In the genomic region with DNA sequence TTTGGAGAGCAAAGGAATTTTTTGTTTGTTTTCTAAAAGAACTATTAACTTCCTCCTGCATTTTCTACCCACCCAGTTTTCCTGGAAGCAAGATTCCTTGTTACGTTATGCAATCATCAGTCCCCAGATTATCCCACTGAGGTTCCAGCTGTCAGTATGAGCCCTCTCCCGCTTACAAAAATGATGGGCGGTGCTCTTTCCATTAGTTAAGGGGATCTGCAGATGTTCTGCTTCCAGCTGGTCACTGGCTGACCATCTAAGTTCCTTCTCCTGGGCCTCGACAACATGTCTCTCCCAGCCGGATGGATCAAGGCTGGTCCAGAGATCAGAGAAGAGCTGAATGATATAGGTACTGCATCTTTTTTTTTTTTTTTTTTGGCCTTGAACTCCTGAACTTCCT, we compare ENCODE assay signal across 14 mouse cellular contexts. TPM values are rescaled to one million over a fixed set of nuclear protein-coding genes. Genes with fewer than 3 reads are reported as not detected.
A peak's percentile ranks its signal among the peaks of the same experiment; 100 is the strongest.
DNase-seq lines count a peak whose midpoint lies in the region; ATAC-seq and TF ChIP-seq lines count a peak whose summit lies in the region.
"Had no signal": no experiment of that assay in that cellular context is flagged by ENCODE, and none has a peak within 500 bp of the region (broad histone marks: within the 10 kb centered on the region; RNA-seq: fewer than 3 reads in every experiment).

No protein-coding gene starts in this region.

- DNase-seq in intestine, embryonic 14.5 days (ENCODE audit: low spot score): no peak
- DNase-seq in gastrocnemius, postnatal 14 days: peak; percentile 59
- DNase-seq in heart, postnatal 4 days: peak; percentile 48
- DNase-seq in lung, postnatal 36 days: peak; percentile 58
- no peak for DNase-seq in adrenal gland, adult (ENCODE audit: inconsistent age in 2 of 2, low spot score in 1 of 2)
- DNase-seq: cerebellum, postnatal 36 days had no signal

- no peaks in the 10 kb centered on the region for H3K4me1 ChIP-seq in intestine, embryonic 14.5 days (replicated peaks; ENCODE audit: control insufficient read depth, insufficient read depth, low read length)
- no peaks in the 10 kb centered on the region; the same call in 1 of the 2 replicates for H3K4me1 ChIP-seq in intestine, postnatal 0 days (replicated peaks; ENCODE audit: control insufficient read depth, insufficient read depth, low read length)
- H3K4me1 ChIP-seq in forebrain, embryonic 15.5 days: no peaks in the 10 kb centered on the region
- H3K4me1 ChIP-seq: heart, embryonic 13.5 days had no signal

- H3K36me3 ChIP-seq in intestine, embryonic 14.5 days (ENCODE audit: control insufficient read depth, insufficient read depth, low read length): no peaks in the 10 kb centered on the region
- no peaks in the 10 kb centered on the region; the same call in 1 of the 2 replicates for H3K36me3 ChIP-seq in intestine, postnatal 0 days (ENCODE audit: control insufficient read depth, insufficient read depth)
- H3K36me3 ChIP-seq in forebrain, embryonic 15.5 days: peaks cover 5% of the 10 kb centered on the region; the same call in 1 of the 2 replicates

- no peak for ATAC-seq in intestine, embryonic 14.5 days (replicated peaks; ENCODE audit: low FRiP score, low TSS enrichment, low read depth)
- ATAC-seq in intestine, postnatal 0 days: no peak; the same call in 1 of the 2 replicates
- no peak for ATAC-seq in CD4-positive, CD25-positive, alpha-beta regulatory T cell, adult 4 months
- no peak for ATAC-seq in forebrain, embryonic 15.5 days (replicated peaks)
- ATAC-seq: forebrain, embryonic 16.5 days; inflammation-experienced regulatory T-cells, adult 6 months had no signal

- H3K9ac ChIP-seq in intestine, embryonic 14.5 days (ENCODE audit: low read length): no peak overlapping the region
- no peak overlapping the region for H3K9ac ChIP-seq in intestine, postnatal 0 days (ENCODE audit: low read depth, low read length)
- no peak overlapping the region for H3K9ac ChIP-seq in forebrain, embryonic 15.5 days (replicated peaks)
- H3K9ac ChIP-seq: heart, embryonic 13.5 days had no signal

- no peaks in the 10 kb centered on the region for H3K27me3 ChIP-seq in intestine, embryonic 14.5 days (replicated peaks; ENCODE audit: control insufficient read depth, insufficient read depth, low read length)
- H3K27me3 ChIP-seq in intestine, postnatal 0 days (replicated peaks; ENCODE audit: control insufficient read depth, insufficient read depth, low read length): no peaks in the 10 kb centered on the region
- H3K27me3 ChIP-seq in forebrain, embryonic 15.5 days: no peaks in the 10 kb centered on the region
- H3K27me3 ChIP-seq: heart, embryonic 13.5 days had no signal

- WGBS in intestine, embryonic 14.5 days: 62% methylated on average over 5 of the region's 5 CpGs
- 51% methylated on average over 5 of the region's 5 CpGs for WGBS in intestine, postnatal 0 days
- 88% methylated on average over 5 of the region's 5 CpGs for WGBS in forebrain, embryonic 15.5 days

- peak overlapping the region; percentile 22; the same call in 1 of the 2 replicates for H3K27ac ChIP-seq in intestine, embryonic 14.5 days (ENCODE audit: low read depth)
- H3K27ac ChIP-seq in intestine, postnatal 0 days (ENCODE audit: low read depth, low read length): no peak overlapping the region
- H3K27ac ChIP-seq in forebrain, embryonic 15.5 days (replicated peaks): no peak overlapping the region
- H3K27ac ChIP-seq: heart, embryonic 13.5 days had no signal

- intact Hi-C loops in gastrocnemius, postnatal 14 days (cut with DNase I; ENCODE audit: low total_unique reads): no loop called here

- TF ChIP-seq CTCF in intestine, postnatal 0 days (IDR thresholded peaks at IDR 0.05; ENCODE audit: low read depth): no peak

- no peak overlapping the region for H3K4me3 ChIP-seq in intestine, embryonic 14.5 days (ENCODE audit: low read depth, low read length)
- no peak overlapping the region for H3K4me3 ChIP-seq in intestine, postnatal 0 days (ENCODE audit: low read depth, low read length)
- H3K4me3 ChIP-seq in forebrain, embryonic 15.5 days: no peak overlapping the region
- H3K4me3 ChIP-seq: heart, embryonic 13.5 days had no signal

- no peak overlapping the region for H3K4me2 ChIP-seq in intestine, embryonic 14.5 days (ENCODE audit: low read length)
- no peak overlapping the region for H3K4me2 ChIP-seq in intestine, postnatal 0 days (replicated peaks; ENCODE audit: low read depth)
- H3K4me2 ChIP-seq in forebrain, embryonic 15.5 days (replicated peaks): no peak overlapping the region
- H3K4me2 ChIP-seq: heart, embryonic 13.5 days; liver, embryonic 11.5 days; midbrain, embryonic 11.5 days had no signal

- H3K9me3 ChIP-seq in intestine, embryonic 14.5 days (ENCODE audit: control insufficient read depth, low read length): peaks cover 11% of the 10 kb centered on the region; the same call in 1 of the 2 replicates
- 0 out of 2 replicates have a peak, but pooled peaks cover 5% of the 10 kb centered on the region for H3K9me3 ChIP-seq in intestine, postnatal 0 days (ENCODE audit: control insufficient read depth)
- H3K9me3 ChIP-seq in forebrain, embryonic 15.5 days: peaks cover 3% of the 10 kb centered on the region; the same call in 1 of the 2 replicates

RNA-seq across cellular contexts. Expression of a gene that starts 2.3 kb away (rescaled TPM):
- polyA plus RNA-seq in intestine, embryonic 14.5 days (2014; fragmentation: Nextera tagmentation; extraction: Ambion mirVana): not detected in 2 replicates
- 3.5 and 4.7 TPM in 2 replicates for polyA plus RNA-seq in intestine, postnatal 0 days (2015; fragmentation: Nextera tagmentation; extraction: Ambion mirVana)
- 10 to 100 TPM; 60.6 to 90.2 TPM for total RNA-seq in gastrocnemius, postnatal 14 days (2021)
- 10 to 100 TPM; 32.8 to 39.7 TPM for total RNA-seq in heart, postnatal 4 days (2021)
- polyA plus RNA-seq in CD4-positive, CD25-positive, alpha-beta regulatory T cell, adult 4 months (2017; shearing (Covaris generic)): not detected
- polyA plus RNA-seq in forebrain, embryonic 15.5 days (2015; fragmentation: Nextera tagmentation; extraction: Ambion mirVana): 0.32 and 0.98 TPM in 2 replicates
- polyA plus RNA-seq: liver, embryonic 11.5 days; midbrain, embryonic 11.5 days had no signal

RNA-seq across cellular contexts. Expression of a gene that starts 35.4 kb away (rescaled TPM):
- polyA plus RNA-seq in intestine, embryonic 14.5 days (2014; fragmentation: Nextera tagmentation; extraction: Ambion mirVana): 146 and 161 TPM in 2 replicates
- polyA plus RNA-seq in intestine, postnatal 0 days (2015; fragmentation: Nextera tagmentation; extraction: Ambion mirVana): 53.2 and 53.6 TPM in 2 replicates
- 10 to 100 TPM; 18.1 to 20.7 TPM for total RNA-seq in gastrocnemius, postnatal 14 days (2021)
- 10 to 100 TPM; 36.3 to 36.9 TPM for total RNA-seq in heart, postnatal 4 days (2021)
- polyA plus RNA-seq in CD4-positive, CD25-positive, alpha-beta regulatory T cell, adult 4 months (2017; shearing (Covaris generic)): 100 to 1,000 TPM; 105 to 108 TPM
- 92.6 and 98.2 TPM in 2 replicates for polyA plus RNA-seq in forebrain, embryonic 15.5 days (2015; fragmentation: Nextera tagmentation; extraction: Ambion mirVana)

RNA-seq across cellular contexts. Expression of a gene that starts 35.4 kb away (rescaled TPM):
- polyA plus RNA-seq in intestine, embryonic 14.5 days (2014; fragmentation: Nextera tagmentation; extraction: Ambion mirVana): 62.5 and 65.0 TPM in 2 replicates
- 52.1 and 55.3 TPM in 2 replicates for polyA plus RNA-seq in intestine, postnatal 0 days (2015; fragmentation: Nextera tagmentation; extraction: Ambion mirVana)
- total RNA-seq in gastrocnemius, postnatal 14 days (2021): 10 to 100 TPM; 37.1 to 43.0 TPM
- total RNA-seq in heart, postnatal 4 days (2021): 10 to 100 TPM; 53.4 to 54.4 TPM
- polyA plus RNA-seq in CD4-positive, CD25-positive, alpha-beta regulatory T cell, adult 4 months (2017; shearing (Covaris generic)): 10 to 100 TPM; 11.5 to 13.1 TPM
- 80.8 and 81.0 TPM in 2 replicates for polyA plus RNA-seq in forebrain, embryonic 15.5 days (2015; fragmentation: Nextera tagmentation; extraction: Ambion mirVana)

Comparison
In these comparisons a context has a peak if more than half of its experiments do, and no peak if none do; other contexts are left out.
1. DNase-seq: peak in gastrocnemius, postnatal 14 days (single experiment), heart, postnatal 4 days (single experiment) and lung, postnatal 36 days (single experiment); none in intestine, embryonic 14.5 days (single experiment) and adrenal gland, adult (0 of 2).